Mouse (Mus musculus) adipose tissue, adult 10 weeks (tissue): ENCODE data around the gene Olfr1124. TPM values are rescaled to one million over a fixed set of nuclear protein-coding genes. Genes with fewer than 3 reads are reported as not detected.

Experiments
- polyA plus RNA-seq: library from polyadenylated mRNA; stranded (reverse); fragments of 350-450 nt; fragmentation: Illumina TruSeq; extraction: RNeasy Lipid Tissue Mini Kit (QIAGEN cat#74804); gene quantifications from one replicate; pipeline ENCODE4 v1.2.3, GENCODE M21; 2014; ENCODE audit warnings: low read depth, low replicate concordance

The Olfr1124 gene
- polyA plus RNA-seq = not detected

DNA sequence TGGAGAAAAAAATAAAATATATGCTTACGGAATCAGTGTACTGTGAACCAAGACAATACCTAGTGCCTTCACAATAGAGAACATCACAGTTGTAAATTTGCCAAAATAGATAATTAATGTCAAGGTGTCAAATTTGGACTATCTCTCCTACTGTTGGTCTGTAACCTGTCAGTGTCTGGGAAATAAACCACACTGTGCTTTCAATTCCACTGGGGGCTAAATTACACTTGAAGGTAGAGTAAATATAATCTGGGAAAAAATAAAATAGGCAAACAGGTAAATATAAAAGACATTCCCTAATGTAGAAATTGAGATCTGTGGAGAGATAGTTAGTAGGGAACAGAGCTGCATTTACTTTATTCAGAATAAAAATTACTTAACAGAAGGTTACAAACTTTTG, at the start of gene Olfr1124:
Gene Olfr1124 (plus strand): TSS at position 301 of the 400 bp plus-strand sequence.

DNA sequence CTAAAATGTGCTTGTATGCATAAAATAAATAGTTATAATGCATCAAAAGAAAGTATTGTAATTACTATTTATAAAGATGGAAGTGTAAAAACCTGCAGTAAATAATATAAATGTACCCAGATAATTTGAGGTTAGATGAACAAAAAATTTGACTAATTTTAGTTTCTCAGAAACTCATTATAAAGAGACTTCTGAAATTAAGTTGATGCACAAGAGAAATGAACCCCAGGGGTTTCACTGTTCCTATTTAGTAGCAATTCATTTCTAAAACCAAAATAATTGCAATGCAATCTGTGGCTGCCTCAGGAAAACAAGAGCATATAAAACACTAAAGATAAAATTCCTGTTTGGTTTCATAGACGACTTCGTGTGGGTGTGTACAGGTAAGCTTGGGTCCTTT, 44.5 kb upstream of the Olfr1124 start, which contains the start of gene Olfr1122:
Gene Olfr1122 (plus strand): TSS at position 301 of the 400 bp plus-strand sequence.

DNA sequence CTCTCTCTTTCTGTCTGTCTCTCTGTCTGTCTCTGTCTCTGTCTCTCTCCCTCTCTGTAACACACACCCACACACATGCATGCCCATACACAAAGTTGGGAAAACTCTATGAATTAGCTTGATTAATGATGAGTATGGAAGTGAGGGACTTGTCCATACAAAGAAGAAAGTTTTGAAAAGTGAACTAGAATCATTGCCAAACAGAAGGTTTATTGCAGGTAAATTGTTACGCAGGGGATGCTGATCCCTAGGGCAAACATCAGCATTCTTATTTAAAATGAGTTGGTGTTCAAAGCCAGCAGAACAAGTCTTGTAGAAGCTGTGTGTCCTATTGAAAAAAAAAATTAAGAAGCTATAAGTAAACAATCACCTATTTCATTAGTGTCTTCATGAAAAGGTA, 13.7 kb upstream of the Olfr1124 start, which contains the start of gene Olfr1123:
Gene Olfr1123 (plus strand): TSS at position 301 of the 400 bp plus-strand sequence.

DNA sequence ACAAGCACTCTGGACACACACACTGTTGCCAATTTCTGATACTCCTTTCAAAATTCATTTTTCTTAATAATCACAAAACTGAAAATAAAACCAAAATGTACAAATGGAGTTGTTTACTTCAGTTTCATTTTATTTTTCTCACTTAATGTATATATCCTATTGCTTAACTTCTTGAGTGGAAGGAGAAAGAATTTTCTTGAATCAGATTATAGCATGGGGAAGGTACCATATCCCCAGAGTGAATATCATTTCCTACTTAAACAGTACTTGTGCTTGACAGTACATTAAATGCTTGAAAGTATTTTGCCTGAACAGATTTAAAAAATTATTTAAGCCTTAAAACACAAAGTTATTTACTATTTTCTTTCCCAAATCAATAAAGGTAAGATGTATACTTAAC, 23.6 kb downstream of the Olfr1124 start, which contains the start of gene Olfr1126:
Gene Olfr1126 (plus strand): TSS at position 301 of the 400 bp plus-strand sequence.

Other genes with a start within 250 kb of the Olfr1124 start
- not detected for gene Olfr1112, start 242.5 kb upstream of the Olfr1124 start, polyA plus RNA-seq
- gene Olfr1113, start 221.3 kb upstream of the Olfr1124 start, polyA plus RNA-seq = not detected
- gene Olfr1115, start 182.3 kb upstream of the Olfr1124 start, polyA plus RNA-seq = not detected
- gene Olfr1116, start 162.7 kb upstream of the Olfr1124 start, polyA plus RNA-seq = not detected
- not detected for gene Olfr1118, start 122.7 kb upstream of the Olfr1124 start, polyA plus RNA-seq
- gene Olfr1120, start 75.5 kb upstream of the Olfr1124 start, polyA plus RNA-seq = not detected
- gene Olfr1121, start 60.4 kb upstream of the Olfr1124 start, polyA plus RNA-seq = not detected
- gene Olfr1122, start 44.4 kb upstream of the Olfr1124 start, polyA plus RNA-seq = not detected
- gene Olfr1123, start 13.6 kb upstream of the Olfr1124 start, polyA plus RNA-seq = not detected
- not detected for gene Olfr1126, start 23.7 kb downstream of the Olfr1124 start, polyA plus RNA-seq
- not detected for gene Pramel7, start 66.8 kb downstream of the Olfr1124 start, polyA plus RNA-seq
- gene Pramel6, start 76.3 kb downstream of the Olfr1124 start, polyA plus RNA-seq = not detected
- gene Olfr153, start 101.5 kb downstream of the Olfr1124 start, polyA plus RNA-seq = not detected
- gene Olfr1128, start 115.3 kb downstream of the Olfr1124 start, polyA plus RNA-seq = not detected
- gene Olfr1129, start 143.6 kb downstream of the Olfr1124 start, polyA plus RNA-seq = not detected
- not detected for gene Olfr1130, start 175.9 kb downstream of the Olfr1124 start, polyA plus RNA-seq
- gene Olfr1131, start 196.8 kb downstream of the Olfr1124 start, polyA plus RNA-seq = not detected
- not detected for gene Olfr1132, start 207.3 kb downstream of the Olfr1124 start, polyA plus RNA-seq
- gene Olfr1133, start 217.1 kb downstream of the Olfr1124 start, polyA plus RNA-seq = not detected
- gene Olfr1134, start 228.2 kb downstream of the Olfr1124 start, polyA plus RNA-seq = not detected
- gene Olfr1135, start 243.4 kb downstream of the Olfr1124 start, polyA plus RNA-seq = not detected